Mouse (Mus musculus) A20 (cell line): Measurements from ENCODE around the gene Cotl1.
"Not testable (repeated sequence)": the region's sequence is repeated elsewhere in the genome, so short reads cannot be mapped to it uniquely, and the experiment has no call there.

ENCODE experiments used
- DNase-seq: peaks from one replicate; pipeline ENCODE4 v3.0.0-alpha.2; 2011; ENCODE audit warnings: low read depth, low spot score

Cotl1 gene

GRCm38 (mm10) chr8:119840275-119840808 is at the start of gene Cotl1:
Gene Cotl1 (minus strand): TSS chr8:119840544.
- peak; percentile 93 for DNase-seq

DNA sequence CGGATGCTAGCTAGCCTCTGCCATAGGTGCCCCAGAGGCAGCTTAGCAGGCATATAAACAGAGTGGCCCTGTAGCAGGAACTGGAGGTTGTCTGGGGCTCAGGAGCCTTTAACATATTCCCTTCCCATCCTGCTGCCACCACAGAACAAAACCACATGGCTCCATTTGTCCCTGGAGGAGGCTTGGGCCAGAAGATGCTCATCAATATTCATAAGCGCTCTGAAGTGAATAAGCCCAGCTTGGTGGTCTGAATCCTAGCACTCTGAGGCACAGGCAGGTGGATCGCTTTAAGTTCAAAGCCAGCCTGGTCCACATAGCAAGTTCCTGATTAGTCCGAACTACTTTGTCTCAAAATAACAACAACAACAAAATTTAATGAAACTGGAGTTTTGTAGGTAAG is 47.7 kb upstream of the Cotl1 start:
- DNase-seq = no peak

GRCm38 (mm10) chr8:119887130-119887529 is 46.8 kb upstream of the Cotl1 start:
- peak; percentile 50 for DNase-seq

- DNase-seq = no peak
Observed at GRCm38 (mm10) chr8:119885612-119886011, 45.3 kb upstream of the Cotl1 start.

DNA sequence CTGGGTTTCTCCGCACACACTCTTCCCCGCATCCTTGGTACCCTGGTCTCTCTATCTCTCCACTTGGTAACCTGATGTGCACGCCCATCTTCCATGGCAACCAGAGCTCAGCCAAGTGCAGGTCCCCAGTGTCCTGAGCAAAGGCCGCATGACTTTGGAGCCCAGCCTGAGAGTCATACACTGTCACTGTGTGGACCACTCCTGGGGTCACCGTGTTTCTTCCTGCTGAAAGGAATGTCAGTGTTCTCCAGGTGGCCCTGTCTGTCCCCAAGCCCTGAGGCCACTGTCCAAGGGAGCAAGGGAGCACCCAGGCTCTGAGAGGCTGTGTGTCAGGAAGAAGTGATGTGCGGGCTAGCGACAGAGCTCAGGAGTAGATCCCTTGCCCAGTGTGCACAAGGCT is 42.9 kb upstream of the Cotl1 start:
- no peak for DNase-seq

DNA sequence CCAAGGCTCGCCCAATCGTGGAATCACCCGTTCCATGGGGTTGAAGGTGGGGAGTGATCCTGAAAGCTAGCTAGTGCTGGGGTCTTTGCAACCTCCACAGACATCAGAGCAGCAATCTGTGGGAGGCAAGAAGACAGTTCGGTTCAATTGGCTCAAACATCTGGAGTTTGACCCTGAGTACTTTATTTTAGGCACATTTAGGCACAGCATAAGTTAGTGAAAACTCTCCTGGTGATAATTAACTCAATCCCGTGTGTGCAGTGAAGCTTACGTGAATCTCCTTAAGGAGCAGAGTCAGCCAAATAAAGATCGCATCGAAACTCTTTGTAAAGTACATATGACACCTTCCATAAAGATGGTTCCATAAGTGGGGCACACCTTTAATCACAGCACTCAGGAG is 41.6 kb upstream of the Cotl1 start:
- DNase-seq = no peak

- no peak for DNase-seq
Observed at GRCm38 (mm10) chr8:119881301-119881700, 41.0 kb upstream of the Cotl1 start.

GRCm38 (mm10) chr8:119873181-119873580 is 32.8 kb upstream of the Cotl1 start:
- DNase-seq = no peak

- no peak for DNase-seq
Observed at GRCm38 (mm10) chr8:119869616-119870015, 29.3 kb upstream of the Cotl1 start.

- no peak for DNase-seq
Observed at GRCm38 (mm10) chr8:119862749-119863148, 22.4 kb upstream of the Cotl1 start.

DNA sequence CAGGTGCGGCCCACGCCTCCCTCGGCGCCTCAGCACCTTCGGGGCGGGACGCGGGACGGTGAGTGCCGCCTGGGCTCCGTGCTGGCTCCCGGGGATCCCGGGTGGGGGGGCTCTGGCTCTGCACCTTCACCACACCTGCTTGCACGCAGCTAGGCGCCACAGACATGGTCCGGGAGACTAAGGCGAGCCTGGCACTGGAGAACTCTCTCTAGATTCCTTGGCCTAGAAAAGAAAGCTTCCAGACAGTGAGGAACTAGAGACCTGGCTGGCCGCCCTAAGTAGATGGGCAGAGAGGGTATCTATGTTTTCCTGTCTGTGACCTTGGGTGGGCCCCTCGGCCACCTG is 22.0 kb upstream of the Cotl1 start:
- DNase-seq = no peak

GRCm38 (mm10) chr8:119861706-119862389 is 21.5 kb upstream of the Cotl1 start, which contains the start of gene Klhl36:
Gene Klhl36 (plus strand): TSS chr8:119862266.
- peak; percentile 95 for DNase-seq

DNA sequence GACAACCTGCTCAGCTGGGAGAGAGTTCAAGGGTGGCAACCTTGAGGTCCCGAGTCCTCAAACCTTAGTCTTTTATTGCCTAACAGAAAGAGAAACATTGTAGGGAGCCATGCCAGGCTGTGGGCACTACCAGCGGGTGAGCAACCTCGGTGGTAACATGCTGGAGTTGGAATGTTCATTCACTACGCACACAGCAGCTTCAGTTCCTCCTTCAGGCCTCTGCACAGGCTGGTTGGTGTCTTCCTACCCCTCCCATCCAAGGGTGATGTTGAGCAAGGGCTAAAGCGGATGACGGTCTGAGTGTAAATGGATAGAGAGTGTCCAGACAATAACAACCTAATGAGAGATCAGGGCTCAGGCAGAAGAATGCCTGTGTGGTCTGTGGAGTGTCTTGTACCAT is 17.4 kb upstream of the Cotl1 start:
- DNase-seq = no peak

DNA sequence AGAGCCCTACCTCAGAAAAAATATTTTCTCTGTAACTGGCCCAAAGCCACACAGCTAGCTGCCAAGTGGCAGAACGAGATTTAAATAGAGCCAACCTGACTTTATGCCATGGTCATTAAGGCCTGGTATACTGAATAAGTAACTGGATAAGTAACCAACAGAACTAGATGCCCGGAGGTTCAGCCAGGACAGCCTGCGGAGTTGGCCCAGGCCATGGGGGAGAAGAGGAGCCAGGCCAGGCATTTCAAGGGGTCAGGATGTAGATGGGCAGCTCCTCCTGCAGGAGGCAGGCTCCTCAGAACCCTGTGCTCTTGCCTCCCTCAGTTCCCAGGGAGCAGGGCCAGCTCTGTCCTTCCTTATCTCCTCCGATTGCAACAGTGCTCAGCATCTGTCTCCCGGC is 15.3 kb upstream of the Cotl1 start:
- no peak for DNase-seq

DNA sequence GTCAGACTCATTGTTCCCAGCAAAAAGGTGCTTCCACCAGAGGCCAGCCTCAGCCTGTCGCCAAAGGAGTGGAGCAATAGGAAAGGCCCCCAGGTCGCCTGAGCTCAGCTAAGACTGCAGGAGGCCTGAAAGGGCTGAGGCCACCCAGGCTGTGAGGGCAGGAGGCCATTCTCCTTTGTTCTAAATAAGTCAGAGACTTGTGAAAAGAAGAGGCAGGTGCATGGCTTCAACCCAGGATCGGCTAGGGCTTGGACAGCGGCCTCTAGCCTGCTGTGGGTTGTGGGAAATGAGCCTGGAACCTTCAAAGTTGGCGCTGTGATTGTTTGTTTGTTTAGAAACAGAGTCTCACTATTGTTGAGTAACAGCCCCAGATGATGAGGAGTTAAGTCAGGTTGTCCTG is 13.7 kb upstream of the Cotl1 start:
- no peak for DNase-seq

DNA sequence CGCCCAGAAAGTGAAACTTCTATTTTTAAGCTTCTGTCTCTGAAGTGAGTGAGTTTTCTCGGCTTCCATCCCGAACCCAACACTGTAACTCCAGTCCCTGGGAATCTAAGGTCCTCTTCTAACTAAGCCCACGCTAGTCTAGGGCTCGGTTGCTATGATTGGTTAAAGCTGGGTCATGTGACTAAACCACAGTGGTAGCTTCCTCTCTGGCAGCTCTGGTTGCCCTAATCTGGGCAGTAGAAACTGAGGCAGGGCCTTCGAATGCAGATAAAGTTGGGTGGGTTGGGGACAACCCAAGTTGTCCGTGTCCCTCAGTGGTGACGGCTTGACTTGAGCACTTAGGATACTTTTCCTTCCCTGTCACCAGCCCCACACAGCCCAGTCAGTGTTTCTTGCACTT is 13.2 kb upstream of the Cotl1 start:
- DNase-seq = no peak

DNA sequence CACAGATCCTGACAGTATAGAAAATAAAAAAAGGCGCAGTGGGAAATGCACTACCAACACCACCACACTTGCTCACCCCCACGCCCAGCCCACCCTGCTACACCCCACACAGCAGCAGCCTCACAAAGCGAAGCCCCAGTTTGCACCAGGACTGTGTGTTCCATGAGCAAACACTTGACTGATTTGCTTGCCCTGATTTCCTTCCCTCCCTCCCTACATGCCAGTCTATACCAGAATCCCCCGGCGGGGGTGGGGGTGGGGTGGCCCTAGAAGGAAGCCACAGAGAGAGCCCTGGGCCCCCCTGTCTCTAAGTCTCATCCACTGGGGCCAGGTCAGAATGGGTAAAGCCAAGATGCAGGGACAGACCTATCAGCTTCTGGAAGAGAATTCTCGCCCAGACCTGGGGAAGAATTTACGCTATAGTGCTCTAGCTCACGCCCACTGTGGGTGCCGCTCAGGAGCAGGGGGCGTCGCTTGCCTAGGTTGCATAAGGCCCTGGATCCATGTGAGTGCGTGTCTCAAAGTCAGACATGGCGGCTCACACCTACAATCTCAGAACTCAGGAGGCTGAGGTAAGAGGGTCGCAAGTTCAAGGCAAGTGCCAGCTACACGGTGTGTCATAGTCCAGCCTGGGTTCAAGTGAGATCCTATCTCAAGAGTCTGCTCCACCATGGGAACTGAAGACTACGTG is 7.0 kb upstream of the Cotl1 start:
- no peak for DNase-seq

- DNase-seq = not testable (repeated sequence)
Observed at GRCm38 (mm10) chr8:119845741-119846140, 5.4 kb upstream of the Cotl1 start.

DNA sequence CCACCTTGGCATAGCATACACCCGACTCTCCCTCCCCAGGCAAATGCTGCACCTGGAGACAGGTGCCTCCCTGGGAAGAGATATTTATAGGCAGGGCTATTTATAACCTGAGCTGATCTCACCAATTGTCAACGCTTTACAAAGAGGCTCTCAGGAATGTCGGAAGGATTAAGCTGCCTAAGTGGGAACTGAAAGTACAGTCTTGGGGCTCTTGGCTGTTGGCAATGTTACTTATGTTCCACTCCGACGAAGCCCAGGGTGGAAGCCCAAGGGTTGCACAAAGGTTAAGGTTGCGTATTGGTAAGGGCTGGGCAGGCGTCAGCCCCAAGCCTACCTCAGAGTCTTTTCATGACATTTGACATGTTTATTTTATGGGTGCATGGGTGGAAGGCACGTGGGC is 4.2 kb upstream of the Cotl1 start:
- no peak for DNase-seq

GRCm38 (mm10) chr8:119843444-119843843 is 3.1 kb upstream of the Cotl1 start:
- DNase-seq = peak; percentile 85

DNA sequence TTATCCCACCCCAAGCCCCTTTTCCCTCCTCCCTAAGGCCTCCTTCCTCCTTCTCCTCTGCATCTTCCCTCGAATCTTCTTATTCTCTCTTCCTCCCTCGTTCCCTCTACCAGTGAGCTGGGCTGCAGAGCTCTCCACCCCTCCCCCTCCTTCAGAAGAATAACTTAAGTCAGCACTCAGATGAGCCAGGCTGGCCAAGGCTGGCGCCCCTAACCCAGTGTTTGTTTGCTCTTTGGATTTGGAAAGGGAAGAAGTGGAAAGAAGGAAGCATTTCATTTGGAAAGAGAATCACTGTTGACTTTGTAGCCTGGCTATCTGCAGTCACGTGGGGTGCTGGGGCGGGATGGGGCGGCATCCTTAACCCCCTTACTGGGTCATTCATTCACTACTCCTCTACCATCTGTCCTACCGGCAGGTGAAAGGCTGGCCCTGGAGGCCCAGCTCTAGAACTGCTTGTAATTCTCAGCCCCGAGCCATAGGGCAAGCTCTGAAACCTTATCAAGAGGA is 614 bp upstream of the Cotl1 start:
- no peak for DNase-seq

DNA sequence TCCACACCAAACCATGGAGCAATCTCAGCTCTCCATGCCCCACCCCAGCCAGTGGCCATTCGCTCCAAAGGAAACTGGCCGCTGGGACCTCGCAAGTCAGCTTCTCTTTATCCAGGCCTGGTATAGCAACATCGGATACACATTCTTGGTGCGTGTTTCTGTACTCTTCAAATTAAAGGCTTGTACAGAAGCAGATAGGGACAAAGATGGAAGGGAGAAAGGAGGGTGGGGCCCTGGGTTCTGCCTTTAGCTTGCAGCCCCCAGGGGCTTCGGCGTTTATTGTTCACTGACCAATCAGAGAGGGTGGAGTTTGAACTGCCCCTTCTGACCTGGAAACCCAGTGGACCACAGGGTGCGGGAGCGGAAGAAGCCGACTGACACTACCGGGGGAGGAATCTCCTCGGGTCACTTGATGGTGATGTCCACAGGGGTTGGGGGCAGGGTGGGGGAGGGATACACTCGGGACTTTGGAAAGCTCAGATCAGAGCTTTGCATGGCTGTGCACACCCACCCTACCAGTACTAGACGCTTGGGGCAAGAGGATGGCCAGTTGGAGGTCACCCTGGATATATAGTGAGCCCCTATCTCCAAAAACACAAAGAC is 824 bp downstream of the Cotl1 start:
- no peak for DNase-seq

DNA sequence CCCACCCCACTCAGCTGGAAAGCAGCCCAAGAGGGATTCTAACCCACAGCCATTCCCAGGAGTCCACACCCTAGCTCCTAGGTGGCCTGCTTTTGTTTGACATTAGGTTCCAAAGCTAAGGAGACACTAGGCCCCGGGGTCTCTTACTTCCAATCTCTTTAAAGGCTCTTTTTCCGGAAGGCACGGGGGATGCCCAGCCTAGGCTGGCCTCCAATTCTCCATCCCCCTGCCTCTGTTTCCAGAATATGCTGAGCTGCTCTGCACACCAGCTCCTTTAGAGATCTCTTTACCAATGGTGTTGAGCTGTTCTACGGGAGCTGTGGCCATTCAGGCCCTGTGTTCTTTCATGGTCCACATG is 1.4 kb downstream of the Cotl1 start:
- no peak for DNase-seq
